Mouse (Mus musculus): ENCODE measurements at regions not wholly inside any gene's neighbourhood (a gene's known extent, or its start where the extent isn't known, plus 50 kb on each side); places are given as distances from the start of the nearest gene placed in this dataset.

GRCm38 (mm10) chr19:21948030-21948429 lies 169.9 kb downstream of the Cemip2 start:
- TF ChIP-seq CTCF (IDR thresholded peaks at IDR 0.05; ENCODE audit: borderline replicate concordance, insufficient read depth, low read depth, low read length) (no peak), POLR2A (IDR thresholded peaks at IDR 0.05; ENCODE audit: borderline replicate concordance, insufficient read depth, low read length) (no peak)

Data from cerebellum, adult 2 months (tissue).